Mouse (Mus musculus): ENCODE measurements around the gene Prss8. TPM values are rescaled to one million over a fixed set of nuclear protein-coding genes. Genes with fewer than 3 reads are reported as not detected.
"Not testable (repeated sequence)": the region's sequence is repeated elsewhere in the genome, so short reads cannot be mapped to it uniquely, and the experiment has no call there.

Gene Prss8
- polyA plus RNA-seq, 1 experiment from 2014 or later = 11.5 TPM

DNA sequence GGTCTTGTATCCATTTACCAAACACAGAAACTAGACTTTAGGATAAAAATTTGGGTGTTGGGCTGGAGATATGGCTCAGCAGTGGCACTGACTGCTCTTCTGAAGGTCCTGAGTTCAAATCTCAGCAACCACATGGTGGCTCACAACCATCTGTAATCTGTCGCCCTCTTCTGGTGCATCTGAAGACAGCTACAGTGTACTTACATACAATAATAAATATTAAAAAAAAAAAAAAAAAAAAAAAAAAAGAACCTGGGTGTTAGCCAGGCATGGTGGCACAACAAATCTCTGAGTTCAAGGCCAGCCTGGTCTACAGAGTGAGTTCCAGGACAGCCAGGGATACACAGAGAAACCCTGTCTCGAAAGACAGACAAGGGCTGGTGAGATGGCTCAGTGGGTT, 12.2 kb upstream of the Prss8 start:
- H3K27ac ChIP-seq; ATAC-seq (ENCODE audit: insufficient number of reproducible peaks, low FRiP score, low TSS enrichment, low read depth); H3K9ac ChIP-seq; H3K9me3 ChIP-seq; H3K4me2 ChIP-seq; H3K36me3 ChIP-seq; H3K4me1 ChIP-seq; H3K4me3 ChIP-seq: not testable (repeated sequence)
- 59% methylated on average over 2 of the region's 2 CpGs for WGBS
- H3K27me3 ChIP-seq = peaks cover 38% of the 10 kb centered on the region

- no peak for ATAC-seq (ENCODE audit: insufficient number of reproducible peaks, low FRiP score, low TSS enrichment, low read depth)
- peak overlapping the region; percentile 79 for H3K4me3 ChIP-seq
- H3K9ac ChIP-seq = peak overlapping the region; percentile 76
- 58% methylated on average over 18 of the region's 18 CpGs for WGBS
- no peaks in the 10 kb centered on the region for H3K27me3 ChIP-seq
- H3K4me1 ChIP-seq = peaks cover 21% of the 10 kb centered on the region
- no peaks in the 10 kb centered on the region for H3K36me3 ChIP-seq
- peak overlapping the region; percentile 91 for H3K4me2 ChIP-seq
- peak overlapping the region; percentile 88 for H3K27ac ChIP-seq
- H3K9me3 ChIP-seq = no peaks in the 10 kb centered on the region
Observed at GRCm38 (mm10) chr7:127936216-127936884, 6.4 kb upstream of the Prss8 start.

- peak overlapping the region; percentile 76 for H3K9ac ChIP-seq
- no peaks in the 10 kb centered on the region for H3K9me3 ChIP-seq
- 2% methylated on average over 38 of the region's 38 CpGs for WGBS
- H3K4me3 ChIP-seq = peak overlapping the region; percentile 79
- H3K4me2 ChIP-seq = peak overlapping the region; percentile 91
- peak overlapping the region; percentile 88 for H3K27ac ChIP-seq
- H3K4me1 ChIP-seq = peaks cover 24% of the 10 kb centered on the region
- H3K36me3 ChIP-seq = no peaks in the 10 kb centered on the region
- H3K27me3 ChIP-seq = no peaks in the 10 kb centered on the region
- peak; percentile 20; the same call in 1 of the 2 replicates for ATAC-seq (ENCODE audit: insufficient number of reproducible peaks, low FRiP score, low TSS enrichment, low read depth)
Observed at GRCm38 (mm10) chr7:127935748-127936159, 5.8 kb upstream of the Prss8 start.

- ATAC-seq (ENCODE audit: insufficient number of reproducible peaks, low FRiP score, low TSS enrichment, low read depth) = peak; percentile 95
- H3K27ac ChIP-seq = peak overlapping the region; percentile 88
Observed at GRCm38 (mm10) chr7:127935028-127935722, 5.3 kb upstream of the Prss8 start.

GRCm38 (mm10) chr7:127934075-127934474, 4.2 kb upstream of the Prss8 start:
- Histone ChIP-seq H3K9ac (no peak overlapping the region), H3K9me3 (no peaks in the 10 kb centered on the region), H3K27ac (no peak overlapping the region), H3K36me3 (no peaks in the 10 kb centered on the region), H3K4me3 (no peak overlapping the region), H3K27me3 (peaks cover 12% of the 10 kb centered on the region), H3K4me1 (peaks cover 36% of the 10 kb centered on the region), H3K4me2 (no peak overlapping the region)
- ATAC-seq (ENCODE audit: insufficient number of reproducible peaks, low FRiP score, low TSS enrichment, low read depth) = no peak
- 80% methylated on average over 5 of the region's 5 CpGs for WGBS

More at GRCm38 (mm10) chr7:127935028-127935722, 5.3 kb upstream of the Prss8 start:
- H3K4me1 ChIP-seq = peaks cover 26% of the 10 kb centered on the region
- 6% methylated on average over 32 of the region's 32 CpGs for WGBS
- H3K36me3 ChIP-seq = no peaks in the 10 kb centered on the region
- H3K4me3 ChIP-seq = peak overlapping the region; percentile 79
- peak overlapping the region; percentile 76 for H3K9ac ChIP-seq
- H3K4me2 ChIP-seq = peak overlapping the region; percentile 91
- no peaks in the 10 kb centered on the region for H3K9me3 ChIP-seq
- peaks cover 3% of the 10 kb centered on the region; the same call in 1 of the 2 replicates for H3K27me3 ChIP-seq

DNA sequence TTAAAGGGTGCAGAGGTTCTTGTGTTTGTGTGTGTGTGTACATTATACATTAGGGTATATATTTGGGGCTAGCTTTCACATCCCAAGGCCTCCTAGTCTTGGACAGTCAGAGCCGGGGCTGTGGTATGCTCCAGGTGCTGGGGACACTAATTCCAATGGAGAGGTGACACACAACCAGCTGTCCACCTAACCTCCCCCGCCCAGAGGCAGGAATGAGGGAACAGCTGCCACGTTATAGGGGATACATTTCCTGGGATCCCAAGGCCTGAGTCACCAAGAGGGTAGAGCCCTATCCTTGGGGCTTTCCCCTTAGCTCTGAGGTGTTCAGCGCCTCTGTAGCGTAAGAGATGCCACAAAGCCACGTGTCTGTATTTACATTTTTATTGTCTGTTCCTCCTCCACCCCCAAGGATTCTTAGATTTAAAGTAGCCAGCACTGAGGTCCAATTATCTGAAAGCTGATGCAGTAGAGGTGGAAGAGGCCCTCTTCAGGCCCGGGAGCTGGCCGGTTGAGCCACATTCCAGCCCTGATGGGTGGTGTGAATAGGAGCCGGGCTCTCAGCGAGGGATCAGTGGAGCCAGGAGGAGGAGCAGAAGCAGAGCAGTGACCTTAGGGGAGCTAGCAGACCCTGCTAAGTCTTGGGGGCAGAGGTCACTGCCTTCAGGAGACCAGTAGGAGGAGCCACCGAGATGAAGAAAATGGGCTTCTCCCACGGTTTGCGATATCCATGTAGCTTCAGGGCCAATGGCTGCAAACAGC, 2.5 kb upstream of the Prss8 start:
- no peak overlapping the region for H3K4me3 ChIP-seq
- H3K9me3 ChIP-seq = no peaks in the 10 kb centered on the region
- 21% methylated on average over 13 of the region's 13 CpGs for WGBS
- peaks cover 40% of the 10 kb centered on the region for H3K4me1 ChIP-seq
- H3K36me3 ChIP-seq = no peaks in the 10 kb centered on the region
- H3K4me2 ChIP-seq = no peak overlapping the region
- 0 out of 2 replicates have a peak overlapping the region, but pooled peaks have one; percentile 22 for H3K27ac ChIP-seq
- peaks cover 28% of the 10 kb centered on the region for H3K27me3 ChIP-seq
- no peak for ATAC-seq (ENCODE audit: insufficient number of reproducible peaks, low FRiP score, low TSS enrichment, low read depth)
- H3K9ac ChIP-seq = 0 out of 2 replicates have a peak overlapping the region, but pooled peaks have one; percentile 7

GRCm38 (mm10) chr7:127931351-127932135, 1.6 kb upstream of the Prss8 start:
- Histone ChIP-seq H3K9ac (no peak overlapping the region), H3K4me2 (no peak overlapping the region), H3K9me3 (no peaks in the 10 kb centered on the region), H3K27me3 (peaks cover 28% of the 10 kb centered on the region), H3K4me3 (no peak overlapping the region), H3K4me1 (peaks cover 39% of the 10 kb centered on the region), H3K27ac (no peak overlapping the region), H3K36me3 (peaks cover 7% of the 10 kb centered on the region; the same call in 1 of the 2 replicates)
- ATAC-seq (ENCODE audit: insufficient number of reproducible peaks, low FRiP score, low TSS enrichment, low read depth) = no peak
- 39% methylated on average over 13 of the region's 13 CpGs for WGBS

DNA sequence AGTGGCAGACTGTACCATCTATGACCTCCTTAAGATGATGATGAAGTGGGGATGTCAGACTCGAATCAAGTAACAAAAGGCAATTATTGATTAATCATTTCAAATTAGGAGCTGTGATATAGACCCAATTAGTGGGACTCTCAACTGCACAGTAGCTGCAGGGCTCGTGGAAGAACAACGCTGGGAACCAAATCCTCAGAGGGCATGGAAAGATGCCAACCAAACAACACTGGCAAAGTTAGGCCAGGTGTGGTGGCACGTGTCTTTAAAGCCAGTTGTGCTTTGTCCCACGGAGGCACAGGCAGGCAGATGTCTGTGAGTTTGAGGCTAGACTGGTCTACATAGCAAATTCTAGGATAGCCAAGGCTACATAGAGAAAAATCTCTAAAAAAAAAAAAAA, 732 bp upstream of the Prss8 start:
- Histone ChIP-seq H3K4me2 (no peak overlapping the region), H3K4me1 (peaks cover 33% of the 10 kb centered on the region), H3K9ac (no peak overlapping the region), H3K36me3 (peaks cover 17% of the 10 kb centered on the region), H3K27me3 (peaks cover 28% of the 10 kb centered on the region), H3K9me3 (no peaks in the 10 kb centered on the region), H3K27ac (no peak overlapping the region), H3K4me3 (no peak overlapping the region)
- 67% methylated on average over 5 of the region's 5 CpGs for WGBS
- no peak for ATAC-seq (ENCODE audit: insufficient number of reproducible peaks, low FRiP score, low TSS enrichment, low read depth)

- Histone ChIP-seq H3K27ac (no peak overlapping the region), H3K4me1 (peaks cover 24% of the 10 kb centered on the region), H3K36me3 (peaks cover 36% of the 10 kb centered on the region), H3K9me3 (no peaks in the 10 kb centered on the region), H3K4me2 (peak overlapping the region; percentile 29; the same call in 1 of the 2 replicates), H3K4me3 (peak overlapping the region; percentile 27; the same call in 1 of the 2 replicates), H3K27me3 (peaks cover 28% of the 10 kb centered on the region), H3K9ac (peak overlapping the region; percentile 27; the same call in 1 of the 2 replicates)
- ATAC-seq (ENCODE audit: insufficient number of reproducible peaks, low FRiP score, low TSS enrichment, low read depth) = no peak
- WGBS = 44% methylated on average over 5 of the region's 5 CpGs
Observed at GRCm38 (mm10) chr7:127928596-127928995, 1.3 kb downstream of the Prss8 start.

DNA sequence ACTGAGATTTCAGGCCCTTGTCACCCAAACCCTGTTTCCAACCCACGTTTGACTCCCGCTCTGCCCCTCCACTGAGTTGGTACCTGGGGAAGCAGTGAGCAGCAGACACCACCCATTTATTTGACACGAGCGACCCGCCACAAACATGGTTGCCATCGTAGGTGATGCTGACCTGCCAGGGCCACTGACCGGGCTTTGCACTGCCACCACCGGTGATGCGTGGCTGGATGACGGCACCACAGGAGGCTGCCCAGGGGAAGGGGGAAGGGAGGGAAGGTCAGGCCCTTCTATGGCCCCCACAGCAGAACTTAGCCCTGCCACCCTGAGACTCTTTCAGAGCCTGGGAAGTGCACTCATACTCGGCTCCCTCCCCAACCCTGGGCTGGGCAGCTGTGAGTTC, 2.2 kb downstream of the Prss8 start:
- Histone ChIP-seq H3K9me3 (no peaks in the 10 kb centered on the region), H3K27ac (no peak overlapping the region), H3K9ac (no peak overlapping the region), H3K4me1 (peaks cover 24% of the 10 kb centered on the region), H3K4me3 (no peak overlapping the region), H3K4me2 (no peak overlapping the region), H3K27me3 (peaks cover 28% of the 10 kb centered on the region), H3K36me3 (peaks cover 40% of the 10 kb centered on the region)
- no peak for ATAC-seq (ENCODE audit: insufficient number of reproducible peaks, low FRiP score, low TSS enrichment, low read depth)
- WGBS = 85% methylated on average over 11 of the region's 11 CpGs

- Histone ChIP-seq H3K4me1 (peaks cover 24% of the 10 kb centered on the region), H3K27ac (no peak overlapping the region), H3K9me3 (no peaks in the 10 kb centered on the region), H3K4me3 (no peak overlapping the region), H3K4me2 (no peak overlapping the region), H3K27me3 (peaks cover 28% of the 10 kb centered on the region), H3K9ac (no peak overlapping the region), H3K36me3 (peaks cover 49% of the 10 kb centered on the region)
- no peak for ATAC-seq (ENCODE audit: insufficient number of reproducible peaks, low FRiP score, low TSS enrichment, low read depth)
- 86% methylated on average over 11 of the region's 11 CpGs for WGBS
Observed at GRCm38 (mm10) chr7:127926846-127927245, 3.1 kb downstream of the Prss8 start.
